In the genomic region with DNA sequence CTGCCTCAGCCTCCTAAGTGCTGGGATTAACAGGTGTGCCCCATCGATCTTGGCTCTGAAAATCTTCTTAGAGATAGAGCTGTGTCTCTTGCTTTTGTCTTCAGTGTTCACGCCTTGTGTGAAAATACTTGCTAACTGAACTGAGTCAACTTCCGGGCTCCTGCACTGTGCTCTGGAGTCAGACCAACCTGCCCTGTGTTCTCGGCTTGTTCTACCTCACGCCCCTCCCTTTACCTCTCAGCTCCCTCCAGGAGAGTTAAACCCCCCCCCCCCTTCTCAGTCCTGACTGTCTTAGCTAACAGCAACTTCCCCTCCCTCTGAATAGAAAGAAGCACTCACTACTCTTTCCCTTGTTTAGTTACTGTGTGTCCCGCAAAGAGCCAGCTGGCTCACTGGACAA, we compare ENCODE assay signal across 26 mouse cellular contexts. TPM values are rescaled to one million over a fixed set of nuclear protein-coding genes. Genes with fewer than 3 reads are reported as not detected.
"Had no signal": no experiment of that assay in that cellular context is flagged by ENCODE, and none has a peak within 500 bp of the region (broad histone marks: within the 10 kb centered on the region; RNA-seq: fewer than 3 reads in every experiment).

No protein-coding gene starts in this region.

- DNase-seq: kidney, adult 11 months; kidney, adult 8-10 months; kidney, postnatal 10 days; kidney, postnatal 36 days; layer of hippocampus, postnatal 36 days; left cerebral cortex, postnatal 4 days; liver, postnatal 0 days; lung, embryonic 14.5 days; lung, postnatal 10 days; midbrain, embryonic 14.5 days; right cerebral cortex, adult 18-20 months; right cerebral cortex, postnatal 14 days; right cerebral cortex, postnatal 4 days; thymus, postnatal 14 days; thymus, postnatal 4 days had no signal

- H3K4me3 ChIP-seq: intestine, embryonic 15.5 days; kidney, embryonic 15.5 days; left cerebral cortex, adult 2 months; limb, embryonic 12.5 days; limb, embryonic 15.5 days; neural tube, embryonic 12.5 days; neural tube, embryonic 15.5 days; stomach, embryonic 15.5 days had no signal

- ATAC-seq: intestine, embryonic 15.5 days; liver, postnatal 0 days had no signal

- H3K27ac ChIP-seq: intestine, embryonic 15.5 days; kidney, embryonic 15.5 days; left cerebral cortex, adult 2 months; limb, embryonic 12.5 days; limb, embryonic 15.5 days; liver, embryonic 14.5 days; neural tube, embryonic 12.5 days; neural tube, embryonic 15.5 days; stomach, embryonic 15.5 days had no signal

- H3K27me3 ChIP-seq: intestine, embryonic 15.5 days; limb, embryonic 15.5 days; stomach, embryonic 15.5 days had no signal

RNA-seq across cellular contexts. Expression of gene Ccdc65, which starts 22.8 kb away (rescaled TPM):
- polyA plus RNA-seq: liver, postnatal 0 days had no signal

RNA-seq across cellular contexts. Expression of gene Wnt10b, which starts 47.2 kb away (rescaled TPM):
- polyA plus RNA-seq: intestine, embryonic 15.5 days; liver, embryonic 11.5 days; lung, embryonic 14.5 days; midbrain, embryonic 14.5 days; midbrain, postnatal 0 days had no signal
